Mouse (Mus musculus) fat pad, adult 2 months (tissue): Measurements from ENCODE around the gene Ufd1.
"Not testable (repeated sequence)": the region's sequence is repeated elsewhere in the genome, so short reads cannot be mapped to it uniquely, and the experiment has no call there.

Experiments used
- DNase-seq: peaks from one replicate; pipeline ENCODE4 v3.0.0-alpha.2; 2011; ENCODE audit warnings: low read depth, low spot score; ENCODE audit errors: extremely low read depth

Ufd1 gene

DNA sequence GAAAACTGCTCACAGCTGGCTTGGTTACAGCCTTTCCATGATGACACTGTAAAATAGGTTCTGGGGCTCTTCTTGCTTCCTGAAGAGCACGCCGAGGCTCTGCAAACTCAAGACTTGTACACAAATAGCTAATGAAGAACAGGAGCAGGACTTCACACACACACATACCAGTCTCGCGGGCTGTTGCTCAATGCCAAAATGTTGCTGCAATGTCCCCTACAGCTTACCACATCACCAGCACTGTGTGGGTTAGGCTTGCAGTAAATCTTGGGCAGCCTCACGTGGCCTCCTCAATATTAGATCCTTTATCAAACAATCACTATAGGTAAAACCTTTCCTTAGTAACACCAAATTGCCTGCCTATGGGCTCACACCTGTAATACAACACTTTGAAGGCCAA lies 2.6 kb upstream of the Ufd1 start:
- peak; percentile 94 for DNase-seq

DNA sequence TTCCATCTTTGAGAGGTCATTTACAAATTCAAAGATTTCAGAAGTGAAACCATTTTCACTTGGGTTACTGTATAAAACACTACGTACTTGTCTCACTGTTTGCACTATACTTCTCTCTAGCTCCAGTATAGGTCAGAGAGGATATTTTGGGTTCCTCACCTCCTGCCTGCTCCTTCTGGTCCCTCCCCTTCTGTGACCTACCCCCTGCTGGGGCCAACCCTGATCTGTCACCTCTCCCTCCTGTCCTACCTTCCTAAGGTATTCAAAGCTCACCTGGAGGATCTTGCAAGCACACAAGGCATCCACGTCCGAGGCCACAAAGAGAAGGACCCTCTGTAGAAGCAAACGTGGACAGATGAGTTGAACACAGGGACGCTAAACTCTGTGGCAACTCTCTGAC lies 547 bp upstream of the Ufd1 start:
- no peak for DNase-seq

DNA sequence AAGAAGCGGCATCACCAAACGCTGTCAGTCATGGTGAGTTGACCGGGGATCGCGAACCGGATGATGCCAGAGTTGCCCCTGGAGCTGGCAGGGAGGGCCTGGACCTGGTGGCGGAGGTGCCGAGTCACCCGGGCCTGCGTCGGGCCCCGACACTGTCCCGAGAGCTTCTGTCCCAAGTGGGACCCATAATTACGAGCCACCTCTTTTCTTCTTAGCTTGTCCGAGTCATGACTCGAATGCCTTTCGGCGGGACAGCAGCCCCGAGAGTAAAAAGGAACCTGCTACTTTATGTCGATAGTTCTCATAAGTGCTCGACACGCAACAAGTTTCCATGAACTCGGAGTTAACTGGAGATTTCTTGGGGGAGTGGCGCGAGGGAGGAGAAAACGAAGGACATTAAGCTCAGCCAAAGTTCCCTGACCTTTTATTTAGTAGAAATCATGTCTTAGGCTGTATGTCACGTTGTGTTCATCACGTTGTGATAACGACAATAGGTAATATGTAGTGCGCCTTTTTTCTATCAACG lies 869 bp downstream of the Ufd1 start:
- DNase-seq = no peak

DNA sequence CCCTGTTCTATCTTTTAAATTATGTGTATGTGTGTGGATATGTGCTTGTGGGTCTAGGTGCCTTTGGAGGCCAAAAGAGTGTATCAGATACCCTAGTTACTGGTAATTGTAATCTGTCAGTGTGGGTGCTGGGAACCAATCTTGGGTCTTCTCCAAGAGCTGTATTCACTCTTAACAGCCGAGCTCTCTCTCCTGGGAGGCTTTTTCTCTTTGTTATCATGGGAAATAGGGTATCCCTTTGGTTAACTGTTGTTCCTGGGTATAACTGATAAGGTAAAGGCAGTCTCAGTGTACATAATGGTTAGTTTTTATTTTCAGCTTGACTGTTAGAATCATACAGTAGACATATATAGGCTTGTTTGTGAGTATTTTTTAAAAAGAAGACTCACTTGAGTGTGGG lies 10.8 kb downstream of the Ufd1 start:
- DNase-seq = no peak

DNA sequence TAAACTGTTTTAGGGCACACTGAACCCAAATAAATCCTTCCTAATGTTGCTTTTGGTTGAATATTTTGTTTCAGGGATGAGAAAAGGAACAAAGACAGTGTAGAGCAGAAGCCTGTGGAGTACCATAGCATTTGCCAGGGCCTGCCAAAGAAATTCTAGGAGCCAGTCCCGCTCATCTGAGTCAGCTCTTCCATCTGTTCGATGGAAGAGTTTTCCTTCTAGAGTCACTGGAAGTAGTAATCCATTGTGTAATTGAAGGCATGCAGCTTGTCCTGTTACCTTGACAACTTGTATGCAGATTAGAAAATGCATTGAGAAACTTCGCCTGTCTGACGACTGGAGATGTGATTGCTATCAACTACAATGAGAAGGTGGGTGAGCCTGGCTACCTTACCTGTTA lies 11.3 kb downstream of the Ufd1 start:
- DNase-seq = no peak

DNA sequence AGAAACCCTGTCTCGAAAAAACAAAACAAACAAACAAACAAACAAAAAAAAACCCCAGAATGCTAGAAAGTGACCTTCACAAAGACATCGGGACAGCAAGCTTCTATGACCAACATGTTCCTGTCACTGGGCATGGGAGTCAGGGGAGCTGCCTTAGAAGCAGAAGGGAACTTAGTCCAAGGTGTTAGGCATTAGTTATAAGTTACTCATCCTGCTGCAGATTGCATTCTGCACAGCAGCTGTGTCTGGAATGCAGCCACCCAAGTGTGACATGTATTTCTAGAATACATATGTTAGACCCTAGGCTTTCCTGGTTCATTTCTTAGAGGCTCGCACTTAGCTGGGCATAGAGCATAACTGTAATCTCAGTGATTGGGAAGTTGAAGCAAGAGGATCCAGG lies 17.1 kb downstream of the Ufd1 start:
- DNase-seq = no peak

DNA sequence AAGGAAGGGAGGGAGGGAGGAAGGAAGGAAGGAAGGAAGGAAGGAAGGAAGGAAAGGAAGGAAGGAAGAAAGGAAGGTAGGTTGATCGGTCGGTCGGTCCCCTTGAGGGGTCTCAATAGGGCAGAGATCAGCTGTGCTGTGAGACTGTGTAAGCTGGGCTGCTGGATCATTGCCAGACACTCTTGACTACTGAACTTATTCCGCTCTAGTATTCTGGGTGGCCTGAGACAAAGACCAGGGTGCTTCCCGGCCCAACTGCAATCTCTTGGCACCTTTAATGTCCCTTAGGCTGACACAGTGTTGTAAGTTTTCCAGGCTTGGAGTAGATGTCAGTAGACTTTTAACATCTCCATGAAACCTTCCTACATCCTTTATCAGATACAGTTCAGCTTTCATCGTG lies 17.5 kb downstream of the Ufd1 start:
- DNase-seq = no peak

DNA sequence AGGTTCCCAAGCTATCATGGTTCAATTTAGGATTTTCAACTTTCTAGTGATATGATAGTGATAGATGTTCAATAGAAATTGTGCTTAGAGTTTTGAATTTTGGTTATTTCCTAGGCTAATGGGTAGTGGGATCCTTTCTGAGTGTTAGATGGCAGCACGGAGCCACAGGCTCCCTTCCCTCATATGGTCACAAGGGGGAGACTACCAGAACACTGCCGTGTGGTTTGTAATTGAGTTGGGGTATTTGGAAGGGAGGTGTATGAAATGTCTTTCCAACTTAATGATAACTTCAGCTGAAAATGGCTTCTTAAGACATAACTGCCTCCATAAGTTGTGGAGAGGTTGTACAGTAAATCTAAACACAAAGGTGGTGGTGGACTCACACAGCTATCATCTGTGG lies 21.9 kb downstream of the Ufd1 start:
- no peak for DNase-seq

DNA sequence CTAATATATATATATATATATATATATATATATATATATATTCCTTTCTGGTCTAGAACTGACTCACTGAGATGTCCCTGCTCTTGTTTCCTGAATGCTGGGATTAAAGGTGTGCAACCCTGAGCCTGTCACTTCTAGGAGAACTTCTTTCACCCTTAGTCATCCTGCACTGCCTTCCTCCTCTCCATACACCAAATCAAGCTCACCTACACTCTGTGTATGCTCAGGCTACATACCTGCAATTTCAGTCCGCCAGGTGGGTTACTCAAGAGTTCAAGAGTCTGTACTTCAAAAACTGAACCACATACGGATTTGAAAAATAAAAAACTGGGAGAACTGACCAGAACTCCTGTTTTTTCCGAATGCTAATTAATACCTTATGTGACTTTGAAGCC lies 24.5 kb downstream of the Ufd1 start:
- no peak for DNase-seq

DNA sequence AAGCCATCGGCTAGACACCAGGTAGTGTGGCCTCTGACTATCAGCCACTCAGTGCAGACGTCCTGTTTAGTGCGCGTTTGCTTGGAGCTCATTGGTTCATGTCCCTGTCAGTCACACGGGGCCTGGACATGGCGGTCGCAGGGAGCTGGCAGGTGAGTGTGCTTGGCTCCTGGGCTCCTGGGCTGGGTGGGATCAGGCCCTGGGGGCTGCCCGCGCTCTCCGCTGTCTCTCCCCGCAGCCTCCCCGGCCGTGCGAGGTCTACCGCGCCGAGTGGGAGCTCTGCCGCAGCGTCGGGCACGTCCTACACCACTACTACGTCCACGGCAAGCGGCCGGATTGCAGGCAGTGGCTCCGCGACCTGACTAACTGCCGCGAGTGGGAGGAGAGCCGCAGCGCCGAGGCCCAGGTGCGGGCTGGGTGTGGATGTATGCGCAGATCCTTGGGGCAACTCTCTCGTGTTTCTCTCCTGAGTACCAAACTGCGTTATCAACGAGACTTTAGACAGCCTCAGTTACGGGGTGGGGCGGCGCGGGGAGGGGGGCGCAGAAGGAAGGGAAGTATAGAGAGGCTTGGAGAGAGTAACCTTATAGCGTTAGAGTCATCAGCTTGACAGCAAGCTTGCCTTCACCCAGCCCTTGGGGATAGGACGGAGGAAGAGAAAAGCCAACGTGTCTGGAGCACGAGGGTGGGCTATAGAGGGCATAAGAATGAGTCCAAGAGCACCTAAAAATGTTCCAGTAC lies 25.1 kb downstream of the Ufd1 start, which contains the start of the genes 2510002D24Rik and Gm28539:
TSS of gene 2510002D24Rik (plus strand) at position 111 of the 741 bp plus-strand sequence.
TSS of gene Gm28539 (plus strand) at position 117 of the 741 bp plus-strand sequence.
- peak; percentile 59 for DNase-seq

DNA sequence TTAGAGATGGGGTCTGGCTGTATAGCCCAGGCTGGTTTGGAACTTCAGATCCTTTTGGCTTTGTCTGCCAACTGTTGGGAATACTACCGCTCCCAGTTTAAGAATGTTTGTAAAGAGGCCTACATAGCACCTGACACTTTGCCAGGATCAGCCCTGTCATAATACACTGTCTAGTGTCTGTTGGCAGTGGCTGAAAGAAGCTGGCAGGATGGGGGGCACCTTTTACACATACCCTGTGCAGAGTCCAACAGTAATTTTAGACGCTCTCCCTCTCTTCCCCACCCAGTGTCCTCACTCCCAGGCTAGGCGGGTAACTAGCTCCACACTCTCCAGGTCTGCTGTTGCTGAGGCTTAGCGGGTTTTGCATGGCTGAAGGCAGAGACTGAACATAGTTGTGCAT lies 26.8 kb downstream of the Ufd1 start:
- DNase-seq = no peak

DNA sequence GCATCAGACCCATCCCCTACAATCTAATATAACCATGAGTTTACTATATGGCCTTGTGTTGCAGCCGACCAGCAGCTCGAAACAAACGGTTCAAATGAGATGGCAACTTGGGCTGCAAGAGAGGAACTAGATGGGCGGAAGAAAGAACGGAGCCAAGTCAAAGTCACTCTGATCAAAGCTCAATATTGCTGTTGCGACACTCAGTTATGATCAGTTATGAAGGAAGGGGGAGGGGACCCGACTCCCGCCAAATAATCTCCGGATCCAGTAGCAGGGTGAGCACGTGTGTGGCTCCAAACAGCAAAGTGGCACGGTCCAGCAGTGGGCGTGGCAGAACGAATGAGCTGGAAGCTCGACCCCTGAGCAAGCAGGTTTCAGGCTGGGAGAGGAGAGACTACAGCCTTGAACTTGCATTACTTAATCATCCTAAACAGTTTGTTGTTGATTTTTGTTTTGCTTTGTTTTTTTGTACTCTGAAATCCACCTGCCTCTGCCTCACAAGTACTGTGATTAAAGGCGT lies 34.8 kb downstream of the Ufd1 start:
- DNase-seq = no peak

DNA sequence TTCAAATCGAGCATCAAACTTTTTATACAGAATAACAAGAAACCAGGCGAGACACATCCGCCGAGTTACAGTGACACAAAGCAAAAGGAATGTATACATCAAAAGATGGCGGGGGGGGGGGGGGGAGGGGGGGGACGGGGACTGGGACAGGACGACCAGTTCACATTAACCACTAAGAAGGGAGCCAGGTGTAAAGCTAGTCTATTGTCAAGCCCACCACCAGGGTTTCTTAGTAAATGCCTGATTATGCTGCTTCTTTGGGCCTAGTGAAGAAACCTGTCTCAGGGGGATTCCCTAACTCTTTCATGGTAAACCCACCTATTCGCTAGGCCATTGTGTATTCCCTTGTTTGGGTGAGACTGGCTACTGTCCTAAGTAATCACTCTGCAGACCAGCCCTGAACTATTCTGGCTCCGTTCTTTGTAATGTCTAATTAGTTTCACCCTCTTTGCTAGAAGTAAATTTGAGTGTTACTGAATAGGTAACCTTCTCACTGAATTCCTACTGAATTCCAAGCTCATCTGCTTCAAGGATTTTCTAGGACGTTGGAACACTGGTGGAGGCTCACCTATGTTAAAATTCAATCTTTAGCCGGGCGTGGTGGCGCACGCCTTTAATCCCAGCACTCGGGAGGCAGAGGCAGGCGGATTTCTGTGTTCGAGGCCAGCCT lies 38.1 kb downstream of the Ufd1 start:
- DNase-seq = not testable (repeated sequence)

DNA sequence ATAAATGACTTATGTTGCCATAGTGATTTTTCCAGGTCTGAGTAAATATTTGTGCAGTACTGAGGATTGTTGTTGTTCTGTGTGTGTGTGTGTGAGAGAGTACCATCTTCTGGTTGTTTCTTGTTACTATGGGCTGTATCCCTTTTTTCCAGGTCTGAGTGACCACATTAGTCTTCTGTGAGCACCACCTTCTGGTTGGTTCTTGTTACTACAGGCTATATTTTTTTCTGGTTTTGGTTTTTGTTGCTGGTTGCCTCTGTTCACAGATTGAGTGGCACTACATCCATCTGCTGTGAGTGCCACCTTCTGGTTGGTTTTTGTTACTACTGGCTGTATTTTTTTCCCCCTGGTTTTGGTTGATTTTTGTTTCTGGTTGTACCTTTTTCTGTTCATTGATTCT lies 47.0 kb downstream of the Ufd1 start:
- no peak for DNase-seq

DNA sequence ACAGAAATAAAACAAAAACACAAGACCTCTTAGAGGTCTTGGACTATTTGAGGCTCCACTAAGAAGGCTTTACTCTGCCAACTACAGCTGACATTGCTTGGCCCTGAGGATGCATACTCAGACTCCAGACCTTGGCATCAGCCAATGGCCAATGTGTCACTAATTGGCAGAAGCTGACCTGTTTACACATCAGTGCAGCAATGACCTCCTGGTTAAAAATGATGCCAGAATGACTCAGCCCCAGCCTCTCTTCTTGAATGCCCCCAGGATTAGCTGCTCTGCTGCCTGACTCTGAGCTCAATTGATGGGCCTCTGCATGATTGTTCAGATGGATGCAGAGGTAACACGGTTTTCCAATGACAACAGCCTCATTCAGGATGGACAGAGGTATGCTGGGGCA lies 48.6 kb downstream of the Ufd1 start:
- DNase-seq = no peak

DNA sequence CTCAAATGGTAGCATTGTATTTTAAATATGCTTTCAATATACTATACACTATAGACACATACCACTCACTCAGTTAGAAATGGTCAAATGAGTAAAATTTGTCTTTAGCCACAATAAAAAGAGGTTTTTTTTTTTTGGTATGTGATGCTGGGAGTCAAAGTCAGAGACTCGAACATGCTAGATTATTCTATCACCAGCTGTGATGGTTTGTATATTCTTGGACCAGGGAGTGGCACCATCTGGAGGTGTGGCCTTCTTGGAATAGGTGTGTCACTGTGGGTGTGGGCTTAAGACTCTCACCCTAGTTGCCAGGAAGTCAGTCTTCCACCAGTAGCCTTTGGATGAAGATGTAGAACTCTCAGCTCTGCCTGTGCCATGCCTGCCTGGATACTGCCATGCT lies 58.9 kb downstream of the Ufd1 start:
- DNase-seq = not testable (repeated sequence)

DNA sequence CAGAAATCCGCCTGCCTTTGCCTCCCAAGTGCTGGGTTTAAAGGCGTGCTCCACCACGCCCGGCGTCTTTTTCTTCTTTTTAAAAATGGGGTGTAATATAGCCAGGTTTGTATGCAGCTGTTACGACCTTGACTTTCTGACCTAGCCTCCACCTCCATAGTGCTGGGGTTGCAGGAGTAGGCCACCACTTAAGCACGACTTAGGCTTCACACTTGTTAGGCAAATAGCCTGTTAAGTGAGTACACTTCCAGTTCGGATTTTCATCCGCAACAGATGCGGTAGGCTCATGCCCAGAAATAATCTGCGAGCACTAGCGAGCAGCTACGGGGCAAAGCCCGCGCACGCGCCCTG lies 64.5 kb downstream of the Ufd1 start:
- no peak for DNase-seq

DNA sequence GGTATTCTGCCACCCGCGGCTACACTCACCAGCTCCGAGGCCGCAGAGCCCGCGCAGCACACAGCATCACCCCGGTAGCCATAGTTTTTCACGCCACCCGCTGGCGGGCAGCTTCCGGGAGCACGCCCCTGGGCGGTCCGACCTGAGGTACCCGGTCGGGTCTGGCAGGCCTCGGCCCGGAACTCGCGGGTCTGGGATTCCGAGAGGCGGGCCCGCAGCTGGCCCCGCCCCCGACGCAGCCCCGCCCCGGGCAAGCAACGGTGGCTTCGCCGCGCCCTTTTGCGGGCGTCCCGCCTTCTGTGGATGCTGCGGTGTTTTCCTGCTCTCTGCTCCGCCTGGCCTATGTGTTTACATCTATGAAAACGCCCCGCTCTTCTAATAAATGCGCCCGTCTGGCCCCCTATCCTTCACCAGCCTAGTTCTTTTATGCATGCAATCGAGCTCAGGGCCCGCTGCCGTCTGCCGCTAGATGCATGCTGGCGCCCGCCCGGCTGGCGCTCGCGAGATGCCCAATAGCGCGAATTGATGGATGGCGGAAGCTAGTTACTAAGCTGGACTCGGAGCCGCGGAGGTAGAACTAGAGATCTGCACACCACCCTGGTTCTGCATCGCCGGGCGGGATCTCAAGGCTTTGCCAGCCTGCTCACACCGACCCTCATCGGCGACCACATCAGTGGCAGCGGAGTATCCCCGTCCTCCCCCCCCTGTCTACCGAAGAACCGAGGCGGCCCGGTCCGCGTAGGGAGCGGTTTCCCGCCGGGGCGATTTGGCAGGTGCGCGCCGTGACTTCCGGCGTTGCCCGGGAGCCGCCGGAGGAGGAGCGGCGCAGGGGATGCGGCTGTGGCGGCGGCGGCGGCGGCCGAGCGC lies 65.1 kb downstream of the Ufd1 start, which contains the start of the genes Mrpl40 and Hira:
TSS of gene Mrpl40 (minus strand) at position 421 of the 867 bp plus-strand sequence.
TSS of gene Hira (plus strand) at position 596 of the 867 bp plus-strand sequence.
- DNase-seq = no peak

DNA sequence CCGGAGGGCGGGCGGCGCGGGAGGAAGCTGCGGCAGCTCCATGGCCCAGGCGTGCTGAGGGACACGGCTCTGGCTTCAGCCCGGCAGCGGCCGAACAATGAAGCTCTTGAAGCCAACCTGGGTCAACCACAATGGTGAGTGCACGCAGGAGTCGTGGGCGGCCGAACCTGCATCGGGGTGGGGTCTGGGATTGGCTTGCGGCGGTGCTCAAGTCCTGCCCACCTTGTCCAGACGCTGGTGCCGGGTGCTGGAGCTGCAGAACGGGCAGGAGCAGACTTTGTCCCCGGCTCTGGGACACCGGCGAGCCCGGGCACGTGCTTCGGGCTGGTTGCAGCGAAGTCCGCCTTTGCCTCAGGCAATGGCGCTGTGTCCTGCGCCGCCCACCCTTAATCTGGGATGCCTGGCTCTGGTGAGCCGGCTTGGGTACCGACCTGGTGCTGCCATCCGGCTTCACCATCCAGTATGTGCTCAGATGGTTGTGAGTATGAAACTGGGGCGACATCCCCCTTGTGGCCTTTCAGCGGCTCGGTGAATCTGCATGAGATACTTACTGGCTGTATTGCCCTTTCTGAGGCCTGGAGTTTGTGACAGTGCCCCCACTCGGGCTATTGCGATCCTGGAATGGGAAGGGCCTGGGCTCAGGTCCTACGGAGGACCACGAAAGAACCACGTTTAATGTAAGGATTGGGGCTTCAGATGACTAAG lies 66.0 kb downstream of the Ufd1 start:
- DNase-seq = no peak

DNA sequence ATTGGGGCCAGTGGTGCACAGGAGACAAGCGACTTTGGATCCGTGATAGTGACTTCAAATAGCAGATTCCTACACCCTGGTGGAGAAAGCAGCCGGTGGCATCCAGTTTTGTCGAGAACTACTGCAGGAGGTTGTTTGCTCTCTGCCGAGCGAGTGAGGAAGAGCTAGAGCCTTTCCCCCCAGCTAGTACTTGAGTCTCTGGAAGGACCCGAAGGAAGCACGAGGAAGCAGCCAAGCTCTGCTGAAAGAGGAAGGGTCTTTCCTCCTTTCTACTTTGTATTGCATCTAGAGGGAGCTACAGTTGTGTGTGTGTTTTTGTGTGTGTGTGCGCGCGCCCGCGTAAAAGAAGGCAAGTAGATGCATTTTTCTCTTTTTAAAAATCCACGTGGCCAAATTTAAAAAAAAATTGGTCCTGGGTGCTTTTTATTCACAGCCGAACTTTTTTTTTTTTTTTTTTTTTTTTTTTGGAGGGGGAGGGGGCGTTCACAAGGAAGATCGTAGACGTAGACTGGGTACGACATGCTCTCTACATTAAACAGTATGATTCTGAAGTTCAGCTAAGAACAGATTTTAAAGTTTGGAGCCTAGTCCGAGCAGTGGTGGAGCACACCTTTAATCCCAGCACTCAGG lies 66.6 kb downstream of the Ufd1 start:
- DNase-seq = no peak
